ENCODE assay signal across 22 mouse cellular contexts in the genomic region with DNA sequence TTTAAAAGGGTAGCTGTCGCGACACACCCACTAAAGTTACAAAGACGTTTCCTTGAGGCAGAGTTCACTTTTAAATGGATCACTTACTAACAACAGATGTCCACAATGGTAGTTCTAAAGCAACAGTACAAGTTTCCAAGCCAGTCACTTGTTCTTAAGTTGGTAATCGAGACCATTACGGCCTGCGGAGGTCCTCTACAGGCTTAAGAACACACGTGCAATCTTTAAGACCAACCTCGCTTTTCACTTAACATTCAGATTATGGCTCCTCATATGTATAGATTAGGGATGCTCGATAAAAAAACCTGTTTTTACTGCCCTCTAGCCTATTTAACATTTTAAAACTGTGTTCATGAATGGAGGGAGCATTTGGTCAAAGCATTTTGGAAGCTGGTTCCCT. TPM values are rescaled to one million over a fixed set of nuclear protein-coding genes. Genes with fewer than 3 reads are reported as not detected.
"Had no signal": no experiment of that assay in that cellular context is flagged by ENCODE, and none has a peak within 500 bp of the region (broad histone marks: within the 10 kb centered on the region; RNA-seq: fewer than 3 reads in every experiment).

No protein-coding gene starts in this region.

- DNase-seq: lung, adult 18-20 months; lung, embryonic 14.5 days; lung, postnatal 10 days; lung, postnatal 4 days; retina, postnatal 1 day; right cerebral cortex, adult 18-20 months; right cerebral cortex, postnatal 25 days; right cerebral cortex, postnatal 4 days; spleen, adult 18-20 months; thymus, adult 2 months; thymus, postnatal 25 days had no signal

- ATAC-seq: midbrain, embryonic 13.5 days; midbrain, embryonic 15.5 days had no signal

- H3K9me3 ChIP-seq: midbrain, embryonic 10.5 days; midbrain, embryonic 13.5 days; midbrain, embryonic 15.5 days; neural tube, embryonic 13.5 days; neural tube, embryonic 15.5 days; stomach, embryonic 15.5 days had no signal

- H3K4me2 ChIP-seq: lung, embryonic 14.5 days; midbrain, embryonic 13.5 days; midbrain, embryonic 15.5 days; neural tube, embryonic 13.5 days; neural tube, embryonic 15.5 days; stomach, embryonic 15.5 days had no signal

- H3K27ac ChIP-seq: midbrain, embryonic 10.5 days; midbrain, embryonic 13.5 days; midbrain, embryonic 15.5 days; neural tube, embryonic 13.5 days; neural tube, embryonic 15.5 days; stomach, embryonic 15.5 days; stomach, postnatal 0 days had no signal

- H3K36me3 ChIP-seq: midbrain, embryonic 15.5 days had no signal

- H3K27me3 ChIP-seq: midbrain, embryonic 13.5 days; midbrain, embryonic 15.5 days; neural tube, embryonic 13.5 days; neural tube, embryonic 15.5 days; stomach, embryonic 15.5 days had no signal

- H3K4me1 ChIP-seq: stomach, embryonic 15.5 days had no signal

- H3K9ac ChIP-seq: lung, embryonic 14.5 days; midbrain, embryonic 13.5 days; midbrain, embryonic 15.5 days; neural tube, embryonic 13.5 days; neural tube, embryonic 15.5 days; stomach, embryonic 15.5 days had no signal

- H3K4me3 ChIP-seq: midbrain, embryonic 10.5 days; midbrain, embryonic 13.5 days; midbrain, embryonic 15.5 days; myocyte; neural tube, embryonic 13.5 days; neural tube, embryonic 15.5 days; stomach, embryonic 15.5 days had no signal

RNA-seq across cellular contexts. Expression of gene Gm42791, which starts 51.7 kb away (rescaled TPM):
- total RNA-seq: megakaryocyte, adult 5-6 weeks had no signal
- polyA plus RNA-seq: small intestine, adult 2 months; testis, adult 2 months; thymus, adult 2 months had no signal
